Mouse (Mus musculus): ENCODE data around the gene Pou3f1. TPM values are rescaled to one million over a fixed set of nuclear protein-coding genes. Genes with fewer than 3 reads are reported as not detected.
A peak's percentile ranks its signal among the peaks of the same experiment; 100 is the strongest.

Gene Pou3f1
- polyA plus RNA-seq, 1 experiment, result 0.22 TPM

DNA sequence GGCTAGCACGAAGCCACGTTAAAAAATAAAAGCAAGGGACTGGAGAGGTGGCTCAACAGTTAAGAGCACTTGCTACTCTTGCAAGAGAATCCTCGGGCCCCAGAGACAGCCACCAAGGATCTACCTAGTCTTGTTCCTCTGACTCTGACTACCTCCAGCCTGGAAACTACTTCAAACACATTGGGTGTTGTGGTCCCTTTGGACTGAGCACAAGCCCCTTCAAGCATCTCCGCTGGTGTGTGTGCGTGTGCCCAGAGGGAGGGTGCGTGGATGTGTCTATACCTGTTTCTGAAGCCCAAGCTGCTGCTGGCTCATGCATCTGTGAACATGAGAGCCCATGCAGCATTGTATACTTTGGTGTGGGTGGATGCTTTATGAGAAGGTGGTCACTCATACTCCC, 19.4 kb downstream of the Pou3f1 start:
- no peak for TF ChIP-seq POLR2A (IDR thresholded peaks at IDR 0.05; ENCODE audit: borderline replicate concordance, extremely low read depth, low read depth, low read length)
- no peak for TF ChIP-seq CTCF (IDR thresholded peaks at IDR 0.05; ENCODE audit: insufficient read depth, low read length)
- WGBS, result 87% methylated on average over 6 of the region's 6 CpGs
- H3K4me3 ChIP-seq (replicated peaks; ENCODE audit: extremely low read depth, low read depth, low read length), result no peak overlapping the region
- no peaks in the 10 kb centered on the region for H3K4me1 ChIP-seq (ENCODE audit: control insufficient read depth, insufficient read depth, low read length)
- DNase-seq, result no peak

DNA sequence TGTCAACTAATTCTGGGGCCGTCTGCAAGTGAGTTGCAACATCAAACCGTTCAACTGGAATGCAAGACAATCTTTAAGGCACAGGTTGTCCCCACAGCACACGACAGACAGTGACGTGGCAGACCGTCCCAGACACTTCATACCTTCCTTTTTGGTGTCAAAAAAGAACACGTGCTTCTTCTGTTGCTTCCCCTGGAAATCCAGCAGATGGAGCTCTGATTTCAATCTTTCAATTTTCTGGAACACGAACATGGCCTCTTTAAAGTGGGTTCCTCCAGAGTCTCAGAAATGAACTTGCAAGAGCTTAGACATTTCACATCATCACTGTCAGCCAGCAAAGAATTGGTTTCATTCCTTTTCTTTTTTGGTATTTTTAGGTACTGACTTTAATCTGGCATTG, 25.7 kb downstream of the Pou3f1 start:
- 42% methylated on average over 7 of the region's 7 CpGs for WGBS
- no peak for DNase-seq
- Histone ChIP-seq H3K4me1 (ENCODE audit: control insufficient read depth, insufficient read depth, low read length) (peaks cover 3% of the 10 kb centered on the region; the same call in 1 of the 2 replicates), H3K4me3 (replicated peaks; ENCODE audit: extremely low read depth, low read depth, low read length) (no peak overlapping the region)
- no peak for TF ChIP-seq POLR2A (IDR thresholded peaks at IDR 0.05; ENCODE audit: borderline replicate concordance, extremely low read depth, low read depth, low read length)
- no peak for TF ChIP-seq CTCF (IDR thresholded peaks at IDR 0.05; ENCODE audit: insufficient read depth, low read length)

DNA sequence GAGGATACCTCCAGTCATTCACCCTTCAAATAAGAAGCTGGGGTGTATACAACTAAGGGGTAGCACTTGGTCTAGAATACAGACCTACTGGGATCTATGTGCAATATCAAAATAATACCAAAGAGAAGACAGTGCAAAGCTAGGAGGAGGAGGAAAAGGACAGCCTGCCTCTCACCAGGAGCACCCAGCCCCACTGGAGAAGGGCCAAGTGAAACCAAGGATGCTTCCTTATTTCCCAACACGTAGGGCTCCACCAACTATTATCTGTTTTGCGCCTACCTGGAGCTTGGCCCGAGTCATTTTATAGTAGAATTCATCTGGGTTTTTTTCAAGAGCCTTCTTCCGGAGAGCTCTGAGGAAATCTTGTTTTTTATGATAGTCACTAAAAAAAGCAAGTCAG, 26.9 kb downstream of the Pou3f1 start:
- WGBS, result 75% methylated on average over 4 of the region's 4 CpGs
- no peak for DNase-seq
- no peak for TF ChIP-seq CTCF (IDR thresholded peaks at IDR 0.05; ENCODE audit: insufficient read depth, low read length)
- TF ChIP-seq POLR2A (IDR thresholded peaks at IDR 0.05; ENCODE audit: borderline replicate concordance, extremely low read depth, low read depth, low read length), result no peak
- no peak overlapping the region for H3K4me3 ChIP-seq (replicated peaks; ENCODE audit: extremely low read depth, low read depth, low read length)
- H3K4me1 ChIP-seq (ENCODE audit: control insufficient read depth, insufficient read depth, low read length), result peaks cover 3% of the 10 kb centered on the region; the same call in 1 of the 2 replicates

DNA sequence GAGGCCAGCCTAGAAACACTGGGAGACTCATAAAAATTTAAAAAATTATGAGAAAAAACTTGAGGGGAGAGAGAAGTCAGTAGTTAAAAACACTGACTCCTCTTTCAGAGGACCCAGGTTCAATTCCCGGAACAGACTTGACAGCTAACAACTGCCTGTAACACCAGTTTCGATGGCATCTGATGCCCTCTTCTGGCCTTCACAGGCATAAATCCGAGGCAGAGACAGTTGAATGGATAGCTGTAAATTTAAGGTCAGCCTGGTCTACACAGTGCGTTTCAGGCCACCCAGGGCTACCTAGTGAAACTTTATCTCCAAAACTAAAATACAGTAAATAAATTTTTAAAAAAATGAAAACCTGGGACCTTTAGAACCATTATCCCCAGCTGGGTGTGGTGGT, 28.4 kb downstream of the Pou3f1 start:
- no peak overlapping the region for H3K4me3 ChIP-seq (replicated peaks; ENCODE audit: extremely low read depth, low read depth, low read length)
- no peak for DNase-seq
- TF ChIP-seq CTCF (IDR thresholded peaks at IDR 0.05; ENCODE audit: insufficient read depth, low read length) (no peak), POLR2A (IDR thresholded peaks at IDR 0.05; ENCODE audit: borderline replicate concordance, extremely low read depth, low read depth, low read length) (no peak)
- 71% methylated on average over 4 of the region's 4 CpGs for WGBS
- H3K4me1 ChIP-seq (ENCODE audit: control insufficient read depth, insufficient read depth, low read length), result peaks cover 3% of the 10 kb centered on the region; the same call in 1 of the 2 replicates

DNA sequence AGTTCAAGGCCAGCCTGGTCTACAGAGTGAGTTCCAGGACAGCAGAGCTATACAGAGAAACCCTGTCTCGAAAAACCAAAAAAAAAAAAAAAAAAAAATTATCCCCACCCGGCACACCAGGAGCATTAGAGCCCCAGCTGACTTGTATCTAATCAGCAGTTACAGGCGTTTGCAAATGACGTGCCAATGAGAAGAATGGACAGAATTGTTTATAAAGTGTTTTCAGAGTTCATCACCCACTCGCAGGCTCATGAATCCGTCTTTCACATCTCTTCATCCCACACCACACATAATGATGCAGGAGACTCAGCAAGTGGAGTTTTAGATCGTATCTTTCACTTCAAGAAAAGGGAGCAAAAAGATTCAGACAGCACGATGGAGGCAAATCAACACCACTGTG, 28.8 kb downstream of the Pou3f1 start:
- Histone ChIP-seq H3K4me1 (ENCODE audit: control insufficient read depth, insufficient read depth, low read length) (peaks cover 3% of the 10 kb centered on the region; the same call in 1 of the 2 replicates), H3K4me3 (replicated peaks; ENCODE audit: extremely low read depth, low read depth, low read length) (no peak overlapping the region)
- 59% methylated on average over 8 of the region's 8 CpGs for WGBS
- no peak for DNase-seq
- TF ChIP-seq POLR2A (IDR thresholded peaks at IDR 0.05; ENCODE audit: borderline replicate concordance, extremely low read depth, low read depth, low read length), result no peak
- TF ChIP-seq CTCF (IDR thresholded peaks at IDR 0.05; ENCODE audit: insufficient read depth, low read length), result no peak

DNA sequence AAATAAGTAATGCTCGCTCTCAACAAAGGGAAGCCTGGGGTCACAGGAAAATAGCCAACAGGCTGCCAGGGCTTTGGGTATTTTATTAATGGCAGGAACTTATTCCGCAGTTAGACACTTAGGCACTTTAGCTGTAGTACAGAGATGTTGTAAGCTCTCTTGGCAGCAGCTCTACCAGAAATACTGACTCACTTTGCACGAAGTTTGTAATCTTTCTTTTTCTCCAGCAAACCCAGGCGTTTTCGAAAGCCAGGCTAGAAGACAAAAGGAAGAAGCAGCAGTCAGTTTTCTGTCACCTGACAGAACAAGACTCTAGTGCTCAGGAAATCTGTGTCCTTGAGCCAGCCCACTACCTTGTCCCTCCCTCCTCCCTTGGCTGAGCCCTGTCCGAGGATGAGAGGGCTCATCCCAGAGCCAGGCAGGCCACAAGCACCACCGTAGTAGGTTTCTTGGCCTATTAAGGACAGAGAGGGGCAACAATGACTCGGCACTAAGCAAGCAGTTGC, 29.3 kb downstream of the Pou3f1 start:
- H3K4me3 ChIP-seq (replicated peaks; ENCODE audit: extremely low read depth, low read depth, low read length), result no peak overlapping the region
- TF ChIP-seq CTCF (IDR thresholded peaks at IDR 0.05; ENCODE audit: insufficient read depth, low read length), result no peak
- no peak for TF ChIP-seq POLR2A (IDR thresholded peaks at IDR 0.05; ENCODE audit: borderline replicate concordance, extremely low read depth, low read depth, low read length)
- 45% methylated on average over 8 of the region's 8 CpGs for WGBS
- peaks cover 3% of the 10 kb centered on the region; the same call in 1 of the 2 replicates for H3K4me1 ChIP-seq (ENCODE audit: control insufficient read depth, insufficient read depth, low read length)
- DNase-seq, result no peak

DNA sequence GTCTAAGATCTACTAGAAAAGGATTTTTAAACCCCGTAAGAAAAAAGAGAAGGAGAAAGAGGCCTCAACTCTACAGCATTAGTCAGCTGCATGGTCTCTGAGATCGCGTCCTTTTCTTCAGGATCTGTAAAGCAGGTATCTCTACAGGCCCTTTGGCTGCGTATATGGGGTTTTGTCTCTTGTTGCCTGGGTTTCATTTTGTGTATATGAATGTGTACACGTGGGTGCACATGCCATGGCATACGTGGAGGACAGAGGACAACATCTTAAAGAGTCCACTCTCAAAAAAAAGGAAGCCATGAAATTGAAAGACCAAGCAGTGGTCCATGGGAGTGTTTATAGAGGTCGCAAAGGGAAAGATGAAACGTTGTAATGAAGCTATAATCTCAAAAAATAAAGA, 34.8 kb downstream of the Pou3f1 start:
- WGBS, result 83% methylated on average over 8 of the region's 8 CpGs

DNA sequence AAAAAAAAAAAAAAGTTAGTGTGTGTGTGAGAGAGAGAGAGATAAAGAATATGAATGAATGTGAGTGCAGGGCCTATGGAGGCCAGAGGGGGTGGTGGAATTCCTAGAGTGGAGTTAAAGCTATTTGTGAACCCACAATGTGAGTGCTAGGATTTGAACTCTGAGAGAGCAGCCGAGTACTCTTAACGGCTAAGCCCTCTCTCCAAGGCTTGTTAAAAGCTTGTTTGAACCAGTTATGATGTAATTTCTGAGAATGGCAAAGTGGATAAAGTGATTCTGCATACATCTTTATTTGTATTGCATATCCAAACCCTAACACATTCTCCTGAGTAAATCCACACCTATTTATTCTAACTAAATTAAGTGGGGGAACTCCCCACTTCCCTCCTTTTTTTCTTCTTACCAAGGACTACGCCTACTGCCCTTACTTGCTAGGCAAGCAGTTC, 35.8 kb downstream of the Pou3f1 start:
- Histone ChIP-seq H3K4me1 (ENCODE audit: control insufficient read depth, insufficient read depth, low read length) (peaks cover 3% of the 10 kb centered on the region), H3K4me3 (replicated peaks; ENCODE audit: extremely low read depth, low read depth, low read length) (no peak overlapping the region)
- TF ChIP-seq POLR2A (IDR thresholded peaks at IDR 0.05; ENCODE audit: borderline replicate concordance, extremely low read depth, low read depth, low read length) (no peak), CTCF (IDR thresholded peaks at IDR 0.05; ENCODE audit: insufficient read depth, low read length) (no peak)
- no peak for DNase-seq
- WGBS, result 47% methylated on average over 3 of the region's 3 CpGs

More for the DNA sequence above, 34.8 kb downstream of the Pou3f1 start:
- H3K4me1 ChIP-seq (ENCODE audit: control insufficient read depth, insufficient read depth, low read length), result peaks cover 3% of the 10 kb centered on the region
- H3K4me3 ChIP-seq (replicated peaks; ENCODE audit: extremely low read depth, low read depth, low read length), result no peak overlapping the region
- TF ChIP-seq POLR2A (IDR thresholded peaks at IDR 0.05; ENCODE audit: borderline replicate concordance, extremely low read depth, low read depth, low read length) (no peak), CTCF (IDR thresholded peaks at IDR 0.05; ENCODE audit: insufficient read depth, low read length) (no peak)
- DNase-seq, result no peak

DNA sequence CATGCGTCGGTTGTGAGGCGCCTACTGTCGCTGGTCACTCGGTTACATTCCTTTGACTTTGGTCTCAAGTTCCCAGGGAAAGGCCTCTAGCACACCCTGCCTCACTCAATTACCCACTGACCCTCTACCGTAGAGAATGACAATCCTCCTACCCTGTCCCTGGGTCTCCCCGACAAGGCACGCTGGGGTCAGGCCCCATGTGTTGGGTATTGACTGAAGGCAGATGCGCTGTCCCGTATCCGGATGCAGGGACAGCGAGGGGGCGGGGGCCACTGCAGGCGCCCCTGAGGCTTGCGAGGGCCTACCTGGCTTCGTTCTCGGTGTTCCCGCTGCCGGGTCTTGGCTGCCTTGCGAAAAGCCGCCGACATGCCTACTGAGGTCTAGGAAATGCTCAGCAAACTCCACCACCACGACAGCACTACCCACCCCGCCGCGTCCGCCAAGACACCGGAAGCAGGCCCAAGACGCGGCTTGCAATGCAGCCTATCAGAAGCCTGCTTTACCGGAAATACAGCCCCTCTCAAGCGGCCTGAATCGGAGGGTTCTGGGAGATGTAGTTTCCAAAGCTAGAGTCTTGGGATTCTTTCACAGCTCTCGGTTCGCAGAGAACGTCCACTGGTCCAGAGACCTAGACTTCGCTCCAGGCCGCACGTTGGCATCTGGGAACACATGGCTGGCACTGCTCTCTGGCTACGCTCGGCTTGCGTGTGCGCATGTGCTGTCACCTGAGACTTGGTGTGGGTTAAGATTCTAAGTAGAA, 36.7 kb downstream of the Pou3f1 start, which contains the start of gene Utp11:
Gene Utp11 (minus strand): TSS at position 466 of the 760 bp plus-strand sequence.
- DNase-seq, result peak; percentile 84
- 1% methylated on average over 43 of the region's 43 CpGs for WGBS
- Histone ChIP-seq H3K4me1 (ENCODE audit: control insufficient read depth, insufficient read depth, low read length) (peaks cover 3% of the 10 kb centered on the region), H3K4me3 (replicated peaks; ENCODE audit: extremely low read depth, low read depth, low read length) (peak within 1 kb of the TSS; percentile 91)
- TF ChIP-seq CTCF (IDR thresholded peaks at IDR 0.05; ENCODE audit: insufficient read depth, low read length) (no peak), POLR2A (IDR thresholded peaks at IDR 0.05; ENCODE audit: borderline replicate concordance, extremely low read depth, low read depth, low read length) (peak; percentile 77; the same call in 1 of the 2 replicates)

DNA sequence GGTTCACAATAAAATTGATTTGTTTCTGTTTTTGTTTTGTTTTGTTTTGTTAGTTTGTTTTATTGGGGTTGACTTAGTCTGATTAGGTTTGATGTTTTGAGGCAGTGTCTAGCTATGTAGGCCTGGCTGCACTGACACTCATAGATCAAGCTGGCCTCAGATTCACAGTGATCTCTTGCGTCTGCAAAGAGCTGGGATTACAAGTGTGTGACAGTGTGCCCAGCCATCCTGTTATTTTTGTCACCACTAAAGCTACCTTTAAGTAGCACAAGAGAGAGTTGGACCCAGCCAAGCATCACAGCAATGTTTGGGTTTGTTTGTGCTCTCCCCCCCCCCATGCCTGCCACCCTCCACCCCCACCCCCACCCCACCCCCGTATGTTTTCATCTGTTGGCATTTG, 38.0 kb downstream of the Pou3f1 start:
- Histone ChIP-seq H3K4me1 (ENCODE audit: control insufficient read depth, insufficient read depth, low read length) (peaks cover 3% of the 10 kb centered on the region), H3K4me3 (replicated peaks; ENCODE audit: extremely low read depth, low read depth, low read length) (no peak overlapping the region)
- TF ChIP-seq POLR2A (IDR thresholded peaks at IDR 0.05; ENCODE audit: borderline replicate concordance, extremely low read depth, low read depth, low read length) (no peak), CTCF (IDR thresholded peaks at IDR 0.05; ENCODE audit: insufficient read depth, low read length) (no peak)
- DNase-seq, result no peak
- WGBS, result 86% methylated on average over 2 of the region's 2 CpGs
